Mouse (Mus musculus) WW6 (cell line): ENCODE data around the gene Dpp7.

ENCODE experiments used
- DNase-seq: peaks from one replicate; pipeline ENCODE4 v3.0.0-alpha.2; 2013; ENCODE audit warnings: low read depth, low spot score

Dpp7 gene

DNA sequence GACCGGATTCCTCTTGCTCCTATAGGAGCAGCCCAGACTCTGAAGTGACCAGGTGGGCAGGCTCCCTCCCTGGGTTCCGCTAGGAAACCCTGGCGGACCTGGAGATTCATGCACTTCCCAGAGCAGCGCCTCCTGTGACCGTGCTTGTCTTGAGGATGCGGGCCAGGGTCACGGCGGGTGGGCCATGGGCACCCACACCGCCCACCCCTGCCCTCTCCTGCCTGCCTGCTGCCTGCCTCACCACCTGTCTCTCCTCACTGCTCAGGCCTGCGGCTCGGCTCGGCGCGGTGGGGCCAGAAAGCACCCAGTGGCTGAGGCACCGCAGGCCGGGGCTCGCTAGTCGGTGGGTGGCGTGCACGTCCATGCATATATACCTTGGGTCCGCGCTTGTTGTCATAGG, 45.2 kb downstream of the Dpp7 start:
- no peak for DNase-seq

DNA sequence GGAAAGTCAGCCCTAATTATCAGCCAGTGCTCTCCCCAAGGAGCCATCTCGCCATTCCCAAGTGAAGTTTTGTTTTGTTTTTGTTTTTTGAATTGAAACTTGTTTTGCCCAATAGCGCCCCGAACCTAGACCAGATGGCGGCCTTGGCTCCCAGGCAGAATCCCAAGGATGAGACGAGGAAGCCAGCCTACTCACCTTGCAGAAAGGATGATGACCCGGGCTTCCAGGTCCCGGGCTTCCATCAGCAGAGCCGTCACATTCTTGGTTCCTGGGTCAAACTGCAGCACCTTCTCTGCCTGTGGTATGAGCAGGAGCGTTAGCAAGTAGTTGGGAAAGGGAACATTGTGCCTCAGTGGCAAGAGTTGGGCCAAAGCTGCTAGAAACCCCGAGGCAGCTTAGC, 46.0 kb downstream of the Dpp7 start:
- no peak for DNase-seq

DNA sequence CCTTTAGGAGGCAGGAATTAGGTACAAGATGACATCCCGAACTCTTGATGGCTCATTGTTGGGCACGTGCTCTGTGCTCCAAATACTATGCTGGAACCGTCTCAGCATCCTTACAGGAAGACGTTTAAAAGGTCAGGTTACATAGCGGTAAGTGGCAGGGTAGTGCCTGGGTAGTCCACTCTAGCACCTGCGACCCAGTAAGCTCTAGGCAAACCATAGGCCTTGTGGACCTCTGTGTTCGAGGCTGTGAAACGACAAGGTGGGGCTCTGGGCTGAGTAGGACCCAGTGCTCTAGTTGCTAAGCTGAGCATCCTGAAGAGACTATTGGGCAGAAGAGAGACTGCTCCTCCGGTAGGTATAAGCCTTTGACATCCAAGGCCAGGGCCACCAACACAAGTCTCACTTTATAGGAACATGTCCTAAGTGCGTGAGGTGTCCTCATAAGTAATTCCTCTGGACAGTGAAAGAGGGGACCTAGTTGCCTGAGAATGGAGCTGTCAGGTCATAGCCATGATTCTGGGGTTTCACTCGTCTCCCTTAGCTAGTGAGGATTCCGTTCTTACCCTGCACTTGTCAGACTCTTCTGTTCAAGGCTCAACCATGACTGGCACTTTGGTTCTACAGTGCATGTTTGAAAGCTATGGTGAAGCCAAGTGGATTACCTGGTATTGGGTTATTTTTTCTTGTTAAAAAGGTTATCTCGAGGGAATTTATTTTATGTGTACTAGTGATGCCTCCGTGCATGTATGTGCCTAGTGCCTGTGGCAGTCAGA, 50.4 kb downstream of the Dpp7 start:
- no peak for DNase-seq

DNA sequence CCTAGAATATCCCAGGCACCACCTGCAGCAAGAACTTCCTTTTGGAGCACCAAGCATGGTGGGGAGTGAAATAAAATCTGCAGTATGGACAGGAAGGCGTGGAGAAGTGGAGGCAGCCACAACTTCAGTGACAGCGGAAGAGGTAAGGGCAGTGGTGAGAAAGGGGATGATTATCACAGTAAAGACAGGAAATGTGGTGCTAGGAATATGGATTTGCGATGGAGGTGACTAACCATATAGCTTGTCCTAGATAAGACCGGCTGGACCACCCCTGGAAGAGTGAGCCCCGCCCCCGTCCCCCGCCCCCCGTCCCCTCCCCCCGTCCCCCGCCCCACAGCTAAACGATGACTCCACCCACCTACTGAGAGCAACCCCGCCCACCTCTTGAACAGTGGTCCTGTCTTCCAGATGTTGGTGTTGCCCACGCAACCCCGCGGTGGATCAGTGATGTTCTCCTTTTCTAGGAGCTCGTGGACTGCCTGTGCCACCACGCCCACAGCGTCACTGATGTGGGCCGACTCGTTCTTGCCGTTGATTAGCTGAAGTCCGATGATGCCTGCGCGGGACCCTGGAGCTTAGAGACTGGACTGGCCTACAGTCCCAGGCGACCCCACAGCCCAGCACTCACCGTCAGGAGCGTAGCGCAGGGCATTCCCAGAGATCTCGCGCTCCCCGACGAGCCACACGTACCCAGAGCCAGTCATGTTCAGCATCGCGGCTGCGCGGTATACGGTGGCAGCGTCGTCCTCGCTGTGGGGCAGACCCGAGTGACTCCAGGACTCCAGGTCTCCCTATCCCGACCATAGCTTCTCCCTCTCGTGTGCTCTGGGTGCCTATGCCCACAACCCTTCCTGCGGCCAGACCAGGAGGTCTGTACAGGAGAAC, 51.3 kb downstream of the Dpp7 start:
- no peak for DNase-seq

DNA sequence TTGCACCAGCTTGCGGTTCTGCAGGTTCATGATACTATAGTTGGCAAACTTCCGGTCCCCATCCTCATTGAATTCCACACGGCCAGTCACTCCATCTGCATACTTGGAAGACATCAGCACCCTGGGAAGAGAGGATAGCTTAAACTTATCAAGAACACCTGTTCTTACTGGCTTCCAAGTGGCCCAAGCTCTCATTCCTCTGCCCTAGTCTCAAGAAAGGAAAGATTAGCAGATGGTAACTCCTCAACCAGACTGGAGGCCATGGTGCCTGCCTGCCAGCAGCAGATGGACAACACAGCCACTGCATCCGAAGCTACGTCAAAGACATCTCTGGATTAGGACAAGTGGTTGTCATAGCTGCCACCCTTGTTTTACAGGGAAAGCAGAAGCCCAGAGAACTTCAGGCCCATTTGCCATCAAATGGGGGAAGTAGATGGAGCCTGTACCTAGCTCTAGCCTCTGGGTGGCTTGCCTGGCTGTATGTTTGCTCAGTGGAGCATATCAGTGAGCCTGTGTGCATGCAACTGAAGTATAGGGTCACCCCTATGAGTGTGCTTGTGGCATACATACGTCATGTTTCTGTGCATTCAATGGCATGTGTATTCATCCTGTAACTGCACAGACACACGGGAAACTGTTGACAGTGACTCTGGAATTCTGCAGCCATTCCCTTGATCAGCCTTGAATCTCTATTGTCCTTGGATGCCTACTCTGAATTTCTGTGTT, 52.1 kb downstream of the Dpp7 start:
- DNase-seq, result no peak

DNA sequence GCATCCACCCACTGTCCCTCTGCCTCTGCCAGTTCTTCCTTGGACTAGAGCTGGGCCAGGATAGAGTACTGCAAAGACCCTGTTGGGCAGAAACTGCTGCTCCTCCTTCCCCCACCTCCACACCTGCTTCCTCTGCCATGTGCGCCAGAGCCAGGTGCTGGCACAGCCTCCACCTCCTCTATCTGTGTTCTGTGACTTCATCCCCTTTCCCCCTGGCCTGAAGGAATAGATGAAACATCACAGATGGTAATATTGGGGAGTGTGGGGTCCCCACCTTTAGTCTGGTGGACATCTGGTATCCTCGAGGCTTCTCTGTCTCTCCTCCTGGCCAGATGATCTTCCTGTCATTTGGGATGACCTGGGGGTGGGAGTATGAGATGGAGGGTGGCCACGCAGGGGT, 52.7 kb downstream of the Dpp7 start:
- no peak for DNase-seq
